Mouse (Mus musculus) heart, embryonic 14.5 days (tissue): ENCODE results near the gene Gnat2. TPM values are rescaled to one million over a fixed set of nuclear protein-coding genes. Genes with fewer than 3 reads are reported as not detected.

Source experiments
- ATAC-seq: fragments of 200-750 bp; cut with Nextera tagmentation; 2 replicates; pipeline ENCODE4 v1.8.0; 2017; ENCODE audit warnings: low read depth, moderate TSS enrichment; ENCODE audit not compliant: insufficient number of reproducible peaks, insufficient read depth, low FRiP score
- H3K27ac ChIP-seq, 2 experiments: fragments of 200-500 bp in 1 of 2; fragments of 300-500 bp in 1 of 2; sonication (generic) in 1 of 2; replicated peaks in 1 of 2; 2 replicates each; pipeline ENCODE4 v1.5.1; 2012 to 2014; ENCODE audit warnings: low read depth in 2 of 2, low read length in 2 of 2, control low read depth in 1 of 2, mild to moderate bottlenecking in 1 of 2, mixed read lengths in 1 of 2; ENCODE audit not compliant: control insufficient read depth in 1 of 2, insufficient read depth in 1 of 2
- H3K27me3 ChIP-seq: fragments of 300-500 bp; sonication (generic); 2 replicates; pipeline ENCODE4 v1.6.1; 2014; ENCODE audit warnings: mild to moderate bottlenecking, low read length, control low read depth; ENCODE audit not compliant: control insufficient read depth, insufficient read depth
- H3K36me3 ChIP-seq: fragments of 300-500 bp; sonication (generic); 2 replicates; pipeline ENCODE4 v1.6.1; 2014; ENCODE audit warnings: mild to moderate bottlenecking, control low read depth, low read length, mixed read lengths; ENCODE audit not compliant: control insufficient read depth, insufficient read depth
- H3K4me1 ChIP-seq, 2 experiments: fragments of 200-500 bp in 1 of 2; fragments of 300-500 bp in 1 of 2; sonication (generic) in 1 of 2; 2 replicates each; pipeline ENCODE4 v1.6.1; 2012 to 2014; ENCODE audit warnings: low read length in 2 of 2, control low read depth in 1 of 2, mixed read lengths in 1 of 2; ENCODE audit not compliant: control insufficient read depth in 2 of 2, insufficient read depth in 2 of 2
- H3K4me2 ChIP-seq: fragments of 300-500 bp; sonication (generic); 2 replicates; pipeline ENCODE4 v1.6.1; 2014; ENCODE audit warnings: mild to moderate bottlenecking, low read length
- H3K4me3 ChIP-seq, 2 experiments: fragments of 200-500 bp in 1 of 2; fragments of 300-500 bp in 1 of 2; sonication (generic) in 1 of 2; 2 replicates each; pipeline ENCODE4 v1.5.1; 2012 to 2014; ENCODE audit warnings: low read length in 2 of 2, mild to moderate bottlenecking in 2 of 2, control low read depth in 1 of 2, low read depth in 1 of 2, moderate library complexity in 1 of 2; ENCODE audit not compliant: control insufficient read depth in 1 of 2, insufficient read depth in 1 of 2
- H3K9ac ChIP-seq: fragments of 300-500 bp; sonication (generic); 2 replicates; pipeline ENCODE4 v1.6.1; 2014; ENCODE audit warnings: mild to moderate bottlenecking, low read length
- H3K9me3 ChIP-seq: fragments of 300-500 bp; sonication (generic); 2 replicates; pipeline ENCODE4 v1.6.1; 2016; ENCODE audit warnings: low read length, control low read depth; ENCODE audit not compliant: control insufficient read depth
- WGBS: fragments of 180-500 bp; shearing (Covaris S2); extraction: QIAGEN DNeasy Blood & Tissue Kit; methylation state at CpG from one replicate; pipeline ENCODE4 v1.1.7; 2014; 5-methylcytosine and 5-hydroxymethylcytosine counted together
- polyA plus RNA-seq: library from polyadenylated mRNA; unstranded; fragments of >200 nt; fragmentation: Nextera tagmentation; extraction: Ambion mirVana; gene quantifications from 2 replicates; pipeline ENCODE4 v1.2.1, GENCODE M21; 2014

Gene Gnat2
- polyA plus RNA-seq = 0.59 and 0.73 TPM in 2 replicates

DNA sequence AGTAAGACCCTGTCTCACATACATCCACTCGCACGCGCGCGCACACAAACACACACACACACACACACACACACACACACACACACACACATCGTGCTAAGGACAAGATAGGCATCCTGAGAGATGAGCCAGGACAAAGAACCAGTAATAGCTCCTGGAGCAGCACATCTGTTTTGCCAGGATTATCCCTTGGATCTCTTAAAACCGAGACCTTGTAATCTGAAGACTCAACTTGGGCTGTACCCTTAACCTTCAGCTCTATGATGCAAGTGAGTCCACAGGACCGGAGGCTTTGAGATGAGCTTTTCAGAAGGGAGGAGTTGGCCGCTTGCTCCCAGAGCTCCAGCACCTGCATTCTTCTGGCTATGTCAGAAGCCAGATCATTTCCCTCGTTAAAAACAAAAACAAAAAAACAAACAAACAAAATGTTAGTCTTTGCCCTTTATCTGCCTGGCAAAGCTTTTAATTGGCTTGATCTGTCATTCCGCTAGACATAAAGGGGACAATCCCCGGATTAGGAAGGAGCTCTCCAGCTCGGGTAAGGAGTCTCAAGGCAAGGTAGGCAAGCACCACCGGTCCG is at the start of gene Gnat2:
Gnat2 (plus strand) TSS at position 254 of the 580 bp plus-strand sequence.
- 76% methylated on average over 15 of the region's 15 CpGs for WGBS
- Histone ChIP-seq H3K27ac (no peak within 1 kb of the TSS), H3K4me1 (peaks cover 9 to 14% of the 10 kb centered on the region in 2 experiments), H3K4me2 (no peak within 1 kb of the TSS), H3K4me3 (no peak within 1 kb of the TSS), H3K36me3 (no peaks in the 10 kb centered on the region), H3K27me3 (no peaks in the 10 kb centered on the region), H3K9me3 (no peaks in the 10 kb centered on the region), H3K9ac (no peak within 1 kb of the TSS)
- no peak for ATAC-seq

DNA sequence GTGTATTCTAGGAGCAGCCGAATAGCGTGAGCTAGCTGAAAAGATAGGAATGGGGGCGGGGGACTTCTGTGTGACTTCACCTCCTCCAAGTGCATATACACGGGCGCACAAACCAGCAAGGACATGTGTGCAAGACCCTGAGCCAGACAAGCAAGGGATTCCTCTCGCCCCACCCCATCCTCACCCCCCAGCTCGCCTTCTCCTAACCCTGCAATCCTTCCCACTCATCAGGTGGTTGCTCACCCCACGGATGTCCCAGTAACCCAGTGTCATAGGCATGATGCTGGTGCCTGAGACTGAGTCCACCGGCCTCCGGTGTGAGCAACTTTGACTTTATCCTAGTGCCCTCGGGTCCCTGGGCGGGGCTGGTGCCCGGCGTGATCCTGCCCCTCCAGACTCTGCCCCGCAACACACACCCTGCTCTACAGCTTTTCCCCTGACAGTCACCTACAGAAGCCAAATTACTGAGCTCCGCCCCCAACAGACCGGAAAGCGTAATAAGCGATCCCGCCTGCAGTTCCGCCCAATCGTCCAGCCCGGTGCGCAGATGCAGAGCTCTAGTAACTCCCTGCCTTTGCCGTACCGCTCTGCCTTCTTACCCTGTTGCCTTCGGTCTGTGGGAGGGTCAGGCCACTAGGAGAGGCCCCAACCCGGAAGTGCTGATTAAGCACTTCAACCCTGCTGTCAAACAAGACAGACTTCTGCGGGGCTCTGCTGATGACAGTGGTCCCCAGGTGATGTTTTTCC is 48.0 kb upstream of the Gnat2 start, which contains the start of gene Gstm4:
Gstm4 (minus strand) TSS at position 501 of the 747 bp plus-strand sequence.
- H3K36me3 ChIP-seq = no peaks in the 10 kb centered on the region
- peak within 1 kb of the TSS; percentile 57 to 71 for H3K4me3 ChIP-seq
- 4% methylated on average over 29 of the region's 29 CpGs for WGBS
- peak within 1 kb of the TSS; percentile 86 for H3K4me2 ChIP-seq
- H3K27ac ChIP-seq = peak within 1 kb of the TSS; percentile 65 to 73
- no peaks in the 10 kb centered on the region for H3K9me3 ChIP-seq
- peak; percentile 89 for ATAC-seq
- peaks cover 6 to 7% of the 10 kb centered on the region in 2 experiments for H3K4me1 ChIP-seq
- no peaks in the 10 kb centered on the region for H3K27me3 ChIP-seq
- H3K9ac ChIP-seq = peak within 1 kb of the TSS; percentile 79

DNA sequence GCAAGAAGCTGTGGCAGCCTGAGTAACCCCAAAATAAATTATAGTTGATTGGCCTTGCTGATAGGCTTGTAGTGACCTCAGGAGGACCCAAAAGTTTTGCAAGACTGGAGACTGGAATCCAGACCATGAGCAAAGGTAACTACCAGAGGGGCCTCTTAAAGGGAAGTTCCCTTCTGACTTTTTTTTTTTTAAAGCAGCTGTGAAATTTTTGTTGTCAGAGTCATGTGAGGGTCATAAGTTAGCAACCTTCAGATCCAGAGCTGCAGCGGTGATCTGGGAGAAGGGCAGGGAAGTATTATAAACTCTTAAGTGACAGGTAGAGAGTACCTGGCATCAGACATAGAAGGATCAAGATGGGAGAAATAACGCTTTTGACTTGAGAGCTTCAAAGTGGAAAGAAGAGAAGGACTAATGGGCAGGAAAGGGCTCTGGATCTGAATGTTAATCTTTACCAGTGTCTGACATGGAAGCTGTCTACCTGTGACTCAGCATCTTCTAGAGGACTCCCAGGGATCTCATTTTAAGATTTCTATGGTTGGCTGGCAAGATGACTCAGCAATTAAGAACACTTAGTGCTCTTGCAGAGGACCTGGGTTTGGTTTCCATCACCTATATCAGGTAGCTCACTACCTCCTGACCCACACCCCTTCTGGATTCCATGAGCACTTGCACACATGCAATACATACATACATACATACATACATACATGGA is 45.5 kb upstream of the Gnat2 start:
- H3K27ac ChIP-seq = no peak overlapping the region

DNA sequence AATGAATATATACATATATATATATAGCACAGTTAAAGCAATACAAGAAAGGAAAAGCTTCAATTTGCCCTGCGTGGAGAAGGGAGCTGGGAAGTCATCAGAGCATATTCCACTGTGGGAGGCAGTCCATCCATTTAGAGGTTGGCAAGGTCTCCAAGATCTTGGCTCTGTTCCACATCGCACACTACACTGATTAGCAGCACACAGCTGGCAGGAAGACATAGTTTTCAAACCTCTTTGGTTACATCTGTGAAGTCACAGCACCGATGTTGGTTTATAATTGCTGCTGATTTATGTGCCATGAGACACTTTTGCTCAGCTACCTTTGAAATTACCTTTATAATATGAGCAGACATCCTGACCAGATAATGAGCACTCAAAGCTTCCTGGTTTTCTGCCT is 44.3 kb upstream of the Gnat2 start:
- WGBS = 49% methylated on average over 3 of the region's 3 CpGs
- no peaks in the 10 kb centered on the region for H3K27me3 ChIP-seq
- no peak for ATAC-seq
- H3K36me3 ChIP-seq = no peaks in the 10 kb centered on the region
- H3K27ac ChIP-seq = no peak overlapping the region
- no peak overlapping the region for H3K9ac ChIP-seq
- H3K4me1 ChIP-seq = peaks cover 6 to 7% of the 10 kb centered on the region in 2 experiments
- H3K4me2 ChIP-seq = no peak overlapping the region
- no peak overlapping the region for H3K4me3 ChIP-seq
- H3K9me3 ChIP-seq = no peaks in the 10 kb centered on the region

More for the DNA sequence above, 45.5 kb upstream of the Gnat2 start:
- H3K4me1 ChIP-seq = peaks cover 6 to 7% of the 10 kb centered on the region in 2 experiments
- no peaks in the 10 kb centered on the region for H3K9me3 ChIP-seq
- no peak overlapping the region for H3K4me2 ChIP-seq
- H3K9ac ChIP-seq = no peak overlapping the region
- no peak overlapping the region for H3K4me3 ChIP-seq
- 82% methylated on average over 2 of the region's 2 CpGs for WGBS
- no peaks in the 10 kb centered on the region for H3K36me3 ChIP-seq
- H3K27me3 ChIP-seq = no peaks in the 10 kb centered on the region
- ATAC-seq = no peak

DNA sequence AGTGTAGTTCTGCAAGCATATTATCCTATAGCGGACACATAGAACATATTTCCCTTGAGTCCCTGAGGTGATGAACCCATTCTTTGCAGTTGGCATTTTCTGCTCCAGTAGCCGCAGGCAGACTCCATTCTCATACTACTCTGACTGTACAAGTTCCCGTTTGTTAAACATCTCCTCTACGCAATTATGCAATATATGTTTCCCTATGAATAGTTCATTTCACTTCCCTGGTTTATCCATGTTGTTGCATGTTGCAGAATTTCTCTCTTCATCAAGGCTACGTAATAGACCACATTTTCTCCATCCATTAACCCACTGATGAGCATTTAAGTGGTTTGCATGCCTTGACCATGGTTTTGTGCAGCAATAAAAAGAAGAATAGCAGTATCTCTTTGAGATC is 42.1 kb upstream of the Gnat2 start:
- WGBS = 84% methylated on average over 5 of the region's 5 CpGs
- no peaks in the 10 kb centered on the region; a peak in 1 of 4 replicates for H3K4me1 ChIP-seq
- no peak overlapping the region for H3K9ac ChIP-seq
- ATAC-seq = no peak
- no peaks in the 10 kb centered on the region for H3K27me3 ChIP-seq
- no peak overlapping the region for H3K27ac ChIP-seq
- H3K4me2 ChIP-seq = no peak overlapping the region
- H3K9me3 ChIP-seq = no peaks in the 10 kb centered on the region
- H3K4me3 ChIP-seq = no peak overlapping the region
- H3K36me3 ChIP-seq = no peaks in the 10 kb centered on the region

DNA sequence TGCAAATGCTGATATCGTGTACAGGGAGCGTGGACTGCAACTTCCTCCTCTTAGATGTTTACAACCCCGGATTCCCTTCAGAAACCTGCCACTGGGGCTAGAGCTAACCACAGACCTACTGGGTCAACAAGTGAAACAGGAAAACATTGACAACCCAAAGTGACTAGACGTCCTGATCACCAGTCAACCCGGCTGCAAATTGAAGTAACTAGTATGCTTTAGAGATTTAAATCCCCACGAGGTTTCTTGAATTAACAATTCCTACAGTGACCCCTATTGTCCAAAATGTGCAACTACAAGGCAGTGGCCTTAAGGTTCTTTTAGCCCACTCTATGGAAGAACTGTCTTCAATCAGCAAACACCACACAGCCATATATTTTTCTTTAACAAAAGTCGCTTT is 31.2 kb upstream of the Gnat2 start:
- no peaks in the 10 kb centered on the region for H3K36me3 ChIP-seq
- ATAC-seq = no peak
- H3K4me2 ChIP-seq = peak overlapping the region; percentile 28
- no peak overlapping the region for H3K4me3 ChIP-seq
- H3K4me1 ChIP-seq = no peaks in the 10 kb centered on the region
- H3K9ac ChIP-seq = no peak overlapping the region
- 18% methylated on average over 7 of the region's 7 CpGs for WGBS
- H3K9me3 ChIP-seq = no peaks in the 10 kb centered on the region
- no peak overlapping the region for H3K27ac ChIP-seq
- no peaks in the 10 kb centered on the region for H3K27me3 ChIP-seq

DNA sequence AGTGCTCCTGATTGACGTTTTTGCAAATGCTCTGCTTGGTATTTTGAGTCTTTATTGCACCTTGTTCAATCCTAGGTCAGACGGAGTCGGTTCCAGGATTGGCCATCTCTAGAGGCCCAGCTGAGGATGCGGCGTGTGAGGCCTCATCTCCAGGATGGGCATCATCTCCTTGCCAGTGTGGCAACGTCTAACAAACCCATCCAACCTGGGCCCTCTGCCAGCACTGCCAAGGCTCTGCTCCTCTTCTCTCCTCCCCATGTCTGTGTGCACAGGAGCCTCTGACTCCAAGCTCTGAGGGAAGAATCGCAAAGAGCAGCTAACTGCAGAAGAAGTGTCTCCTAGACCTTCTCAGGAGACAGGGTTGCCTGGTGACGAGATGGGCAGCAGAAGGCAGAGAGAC is 29.9 kb upstream of the Gnat2 start:
- Histone ChIP-seq H3K4me2 (no peak overlapping the region), H3K27ac (no peak overlapping the region), H3K27me3 (no peaks in the 10 kb centered on the region), H3K36me3 (no peaks in the 10 kb centered on the region), H3K4me3 (no peak overlapping the region), H3K9ac (no peak overlapping the region), H3K9me3 (no peaks in the 10 kb centered on the region), H3K4me1 (no peaks in the 10 kb centered on the region)
- no peak for ATAC-seq
- 73% methylated on average over 8 of the region's 8 CpGs for WGBS
